Mouse (Mus musculus) limb, embryonic 11.5 days (tissue): ENCODE data around the gene Txnrd2. TPM values are rescaled to one million over a fixed set of nuclear protein-coding genes. Genes with fewer than 3 reads are reported as not detected.

Experiments used
- ATAC-seq: fragments of 200-750 bp; cut with Nextera tagmentation; 2 replicates; pipeline ENCODE4 v1.8.0; 2017; ENCODE audit warnings: low read depth; ENCODE audit not compliant: insufficient number of reproducible peaks, low FRiP score, low TSS enrichment
- DNase-seq: peaks from one replicate; pipeline ENCODE4 v3.0.0-alpha.2; 2015; ENCODE audit warnings: low spot score
- H3K27ac ChIP-seq: fragments of 300-500 bp; sonication (generic); replicated peaks from 2 replicates; pipeline ENCODE4 v1.5.1; 2014; ENCODE audit warnings: low read depth, mild to moderate bottlenecking, low read length
- H3K27me3 ChIP-seq: fragments of 300-500 bp; sonication (generic); 2 replicates; pipeline ENCODE4 v1.6.1; 2014; ENCODE audit warnings: mild to moderate bottlenecking, low read length, mixed read lengths; ENCODE audit not compliant: control insufficient read depth, insufficient read depth
- H3K36me3 ChIP-seq: fragments of 300-500 bp; sonication (generic); 2 replicates; pipeline ENCODE4 v1.6.1; 2014; ENCODE audit warnings: mild to moderate bottlenecking, low read length, moderate library complexity, mixed read lengths; ENCODE audit not compliant: control insufficient read depth, insufficient read depth
- H3K4me1 ChIP-seq: fragments of 300-500 bp; sonication (generic); 2 replicates; pipeline ENCODE4 v1.6.1; 2014; ENCODE audit warnings: low read length, mixed read lengths; ENCODE audit not compliant: control insufficient read depth, insufficient read depth
- H3K4me2 ChIP-seq: fragments of 300-500 bp; sonication (generic); 2 replicates; pipeline ENCODE4 v1.6.1; 2014; ENCODE audit warnings: low read depth, mild to moderate bottlenecking, moderate library complexity; ENCODE audit not compliant: severe bottlenecking
- H3K4me3 ChIP-seq: fragments of 300-500 bp; sonication (generic); 2 replicates; pipeline ENCODE4 v1.5.1; 2014; ENCODE audit warnings: low read depth, low read length
- H3K9ac ChIP-seq: fragments of 300-500 bp; sonication (generic); 2 replicates; pipeline ENCODE4 v1.6.1; 2014; ENCODE audit warnings: mild to moderate bottlenecking, low read length
- H3K9me3 ChIP-seq: fragments of 300-500 bp; sonication (generic); 2 replicates; pipeline ENCODE4 v1.6.1; 2016; ENCODE audit warnings: low read length; ENCODE audit not compliant: control insufficient read depth
- WGBS: fragments of 180-500 bp; shearing (Covaris S2); extraction: QIAGEN DNeasy Blood & Tissue Kit; methylation state at CpG from one replicate; pipeline ENCODE4 v1.1.7; 2014; 5-methylcytosine and 5-hydroxymethylcytosine counted together
- polyA plus RNA-seq: library from polyadenylated mRNA; unstranded; fragments of >200 nt; fragmentation: Nextera tagmentation; extraction: Ambion mirVana; gene quantifications from 2 replicates; pipeline ENCODE4 v1.2.1, GENCODE M21; 2014

The Txnrd2 gene
- polyA plus RNA-seq, 1 experiment from 2014 or later: 21.9 TPM

- Histone ChIP-seq H3K27ac (no peak overlapping the region), H3K36me3 (peaks cover 15% of the 10 kb centered on the region), H3K9ac (no peak overlapping the region), H3K27me3 (no peaks in the 10 kb centered on the region), H3K4me1 (peaks cover 6% of the 10 kb centered on the region; the same call in 1 of the 2 replicates), H3K9me3 (no peaks in the 10 kb centered on the region), H3K4me2 (no peak overlapping the region), H3K4me3 (no peak overlapping the region)
- WGBS: 78% methylated on average over 4 of the region's 4 CpGs
- DNase-seq (no peak), ATAC-seq (no peak)
Observed at GRCm38 (mm10) chr16:18418756-18419602, 7.2 kb upstream of the Txnrd2 start.

GRCm38 (mm10) chr16:18419603-18420026 lies 6.6 kb upstream of the Txnrd2 start:
- WGBS: 87% methylated on average over 1 of the region's 1 CpGs
- H3K27me3 ChIP-seq: no peaks in the 10 kb centered on the region
- DNase-seq (no peak), ATAC-seq (no peak)
- no peak overlapping the region for H3K4me3 ChIP-seq
- H3K36me3 ChIP-seq: peaks cover 15% of the 10 kb centered on the region
- peaks cover 6% of the 10 kb centered on the region; the same call in 1 of the 2 replicates for H3K4me1 ChIP-seq
- no peak overlapping the region for H3K27ac ChIP-seq
- no peak overlapping the region for H3K9ac ChIP-seq
- no peaks in the 10 kb centered on the region for H3K9me3 ChIP-seq
- no peak overlapping the region for H3K4me2 ChIP-seq

DNA sequence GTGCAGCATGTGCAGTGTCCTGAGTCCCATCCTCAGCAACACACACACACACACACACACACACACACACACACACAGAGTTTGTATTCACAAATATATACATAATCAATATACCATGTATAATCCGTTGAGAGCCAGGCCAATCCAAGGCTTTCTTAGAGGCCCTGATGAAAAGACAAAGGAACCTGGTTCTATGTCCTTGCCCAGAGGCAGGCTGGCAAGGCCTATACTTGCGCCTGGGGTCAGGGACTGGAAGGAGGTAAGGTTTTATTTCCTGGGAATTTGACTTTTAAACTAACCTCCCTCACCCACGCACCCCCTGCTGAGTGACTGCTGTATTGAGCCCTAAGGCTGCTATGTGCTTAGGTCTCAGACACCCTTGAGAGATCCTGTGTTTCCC lies 5.6 kb upstream of the Txnrd2 start:
- Histone ChIP-seq H3K27ac (no peak overlapping the region), H3K9me3 (no peaks in the 10 kb centered on the region), H3K27me3 (no peaks in the 10 kb centered on the region), H3K4me1 (peaks cover 10% of the 10 kb centered on the region; the same call in 1 of the 2 replicates), H3K4me2 (no peak overlapping the region), H3K36me3 (peaks cover 15% of the 10 kb centered on the region), H3K4me3 (no peak overlapping the region), H3K9ac (no peak overlapping the region)
- 80% methylated on average over 3 of the region's 3 CpGs for WGBS
- ATAC-seq (no peak), DNase-seq (no peak)

GRCm38 (mm10) chr16:18423203-18423914 lies 2.8 kb upstream of the Txnrd2 start:
- DNase-seq (no peak), ATAC-seq (no peak)
- 81% methylated on average over 7 of the region's 7 CpGs for WGBS
- Histone ChIP-seq H3K36me3 (peaks cover 7% of the 10 kb centered on the region), H3K9me3 (no peaks in the 10 kb centered on the region), H3K4me2 (no peak overlapping the region), H3K4me1 (peaks cover 12% of the 10 kb centered on the region; the same call in 1 of the 2 replicates), H3K27me3 (no peaks in the 10 kb centered on the region), H3K27ac (no peak overlapping the region), H3K9ac (no peak overlapping the region), H3K4me3 (no peak overlapping the region)

- Histone ChIP-seq H3K4me2 (no peak overlapping the region), H3K9me3 (no peaks in the 10 kb centered on the region), H3K4me3 (no peak overlapping the region), H3K36me3 (peaks cover 7% of the 10 kb centered on the region), H3K9ac (no peak overlapping the region), H3K4me1 (peaks cover 12% of the 10 kb centered on the region; the same call in 1 of the 2 replicates), H3K27ac (no peak overlapping the region), H3K27me3 (no peaks in the 10 kb centered on the region)
- ATAC-seq (no peak), DNase-seq (no peak)
- WGBS: 91% methylated on average over 5 of the region's 5 CpGs
Observed at GRCm38 (mm10) chr16:18423915-18424265, 2.3 kb upstream of the Txnrd2 start.

DNA sequence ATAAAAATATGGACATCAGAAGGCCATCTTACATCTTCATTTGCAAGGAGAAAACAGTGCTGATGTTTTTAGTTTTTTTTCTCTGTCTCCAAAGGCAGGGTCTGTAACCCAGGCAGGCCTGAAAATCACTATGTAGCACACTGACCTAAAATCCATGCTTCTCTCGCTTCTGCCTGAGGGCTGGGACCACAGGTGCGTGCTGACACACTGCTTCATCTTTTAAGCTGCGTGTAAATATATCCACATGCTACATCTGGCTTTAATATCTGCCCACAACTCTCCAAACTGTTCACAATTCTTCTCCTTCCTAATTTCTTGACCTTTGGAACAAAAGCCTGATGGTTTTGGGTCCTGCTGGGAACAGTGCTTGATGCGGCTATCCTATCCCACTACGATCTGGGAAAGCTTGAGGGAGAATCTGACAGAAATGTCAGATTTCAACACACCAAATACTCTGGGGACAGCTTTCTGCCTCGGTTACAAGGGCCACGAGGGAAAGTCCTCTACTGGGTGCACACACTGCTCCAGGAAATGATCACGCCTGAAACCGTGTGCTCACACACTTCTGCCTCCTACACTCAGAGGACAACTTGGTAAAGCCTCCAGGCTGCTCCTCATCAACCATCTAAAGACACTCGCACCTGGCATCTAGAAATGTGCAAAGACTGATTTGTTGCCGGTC lies 1.7 kb upstream of the Txnrd2 start:
- ATAC-seq (no peak), DNase-seq (no peak)
- H3K27me3 ChIP-seq: no peaks in the 10 kb centered on the region
- no peak overlapping the region for H3K4me2 ChIP-seq
- WGBS: 53% methylated on average over 11 of the region's 11 CpGs
- no peaks in the 10 kb centered on the region for H3K9me3 ChIP-seq
- no peak overlapping the region for H3K9ac ChIP-seq
- no peak overlapping the region for H3K4me3 ChIP-seq
- no peak overlapping the region for H3K27ac ChIP-seq
- peaks cover 7% of the 10 kb centered on the region for H3K36me3 ChIP-seq
- peaks cover 12% of the 10 kb centered on the region; the same call in 1 of the 2 replicates for H3K4me1 ChIP-seq

GRCm38 (mm10) chr16:18425475-18426214 lies 539 bp upstream of the Txnrd2 start:
- H3K27ac ChIP-seq: 0 out of 2 replicates have a peak overlapping the region, but pooled peaks have one; percentile 21

More at GRCm38 (mm10) chr16:18425475-18426214, 539 bp upstream of the Txnrd2 start:
- Histone ChIP-seq H3K9ac (peak overlapping the region; percentile 81), H3K4me3 (peak overlapping the region; percentile 84), H3K4me2 (peak overlapping the region; percentile 65), H3K9me3 (no peaks in the 10 kb centered on the region), H3K27me3 (no peaks in the 10 kb centered on the region), H3K4me1 (peaks cover 12% of the 10 kb centered on the region), H3K36me3 (peaks cover 7% of the 10 kb centered on the region)
- WGBS: 20% methylated on average over 10 of the region's 10 CpGs
- DNase-seq: no peak
- ATAC-seq: no peak
